Mouse (Mus musculus) ovary, postnatal 14 days (tissue): ENCODE results near the gene Sap30l.
"Not testable (repeated sequence)": the region's sequence is repeated elsewhere in the genome, so short reads cannot be mapped to it uniquely, and the experiment has no call there.

Source experiments
- DNase-seq: peaks from one replicate; pipeline ENCODE4 v3.0.0; 2022; ENCODE audit warnings: low spot score

The Sap30l gene

GRCm38 (mm10) chr11:57831861-57832260, 30.4 kb downstream of the Sap30l start:
- no peak for DNase-seq

- DNase-seq: no peak
Measured at GRCm38 (mm10) chr11:57832552-57833201, 31.2 kb downstream of the Sap30l start, which contains the start of gene Hand1. TSS of gene Hand1 (minus strand) at chr11:57832818.

GRCm38 (mm10) chr11:57833296-57833977, 32.0 kb downstream of the Sap30l start:
- no peak for DNase-seq

GRCm38 (mm10) chr11:57834031-57834430, 32.6 kb downstream of the Sap30l start:
- no peak for DNase-seq

GRCm38 (mm10) chr11:57835331-57835730, 33.9 kb downstream of the Sap30l start:
- no peak for DNase-seq

GRCm38 (mm10) chr11:57835931-57836330, 34.5 kb downstream of the Sap30l start:
- no peak for DNase-seq

- no peak for DNase-seq
Measured at GRCm38 (mm10) chr11:57836401-57836800, 35.0 kb downstream of the Sap30l start.

GRCm38 (mm10) chr11:57836872-57837680, 35.6 kb downstream of the Sap30l start:
- no peak for DNase-seq

GRCm38 (mm10) chr11:57837861-57838680, 36.6 kb downstream of the Sap30l start:
- DNase-seq: no peak

GRCm38 (mm10) chr11:57840986-57841385, 39.5 kb downstream of the Sap30l start:
- no peak for DNase-seq

- no peak for DNase-seq
Measured at GRCm38 (mm10) chr11:57841391-57841790, 40.0 kb downstream of the Sap30l start.

- DNase-seq: not testable (repeated sequence)
Measured at GRCm38 (mm10) chr11:57846421-57847363, 45.3 kb downstream of the Sap30l start.

- no peak for DNase-seq
Measured at GRCm38 (mm10) chr11:57847396-57847795, 46.0 kb downstream of the Sap30l start.

GRCm38 (mm10) chr11:57850298-57850697, 48.9 kb downstream of the Sap30l start:
- DNase-seq: no peak

GRCm38 (mm10) chr11:57850931-57851330, 49.5 kb downstream of the Sap30l start:
- DNase-seq: no peak

- DNase-seq: no peak
Measured at GRCm38 (mm10) chr11:57853571-57853970, 52.1 kb downstream of the Sap30l start.

GRCm38 (mm10) chr11:57857709-57858108, 56.3 kb downstream of the Sap30l start:
- no peak for DNase-seq
